Mouse (Mus musculus): ENCODE results near the gene Clk1. TPM values are rescaled to one million over a fixed set of nuclear protein-coding genes. Genes with fewer than 3 reads are reported as not detected.

Gene Clk1
- polyA plus RNA-seq (2015; fragmentation: Nextera tagmentation; extraction: Ambion mirVana), result 131 and 137 TPM in 2 replicates

- peaks cover 12% of the 10 kb centered on the region for H3K4me1 ChIP-seq (ENCODE audit: control insufficient read depth, insufficient read depth, low read length)
- peak within 1 kb of the TSS; percentile 99 for H3K27ac ChIP-seq (ENCODE audit: low read length)
- H3K27me3 ChIP-seq (replicated peaks; ENCODE audit: control insufficient read depth, insufficient read depth, low read length), result no peaks in the 10 kb centered on the region
- peaks cover 6% of the 10 kb centered on the region for H3K36me3 ChIP-seq (ENCODE audit: control insufficient read depth, insufficient read depth, low read length)
- ATAC-seq, result peak; percentile 96
- H3K9ac ChIP-seq (ENCODE audit: low read depth, low read length), result peak within 1 kb of the TSS; percentile 100
- H3K4me2 ChIP-seq (ENCODE audit: low read depth, low read length), result peak within 1 kb of the TSS; percentile 63
- H3K9me3 ChIP-seq (ENCODE audit: control insufficient read depth, low read length), result no peaks in the 10 kb centered on the region
- whole genome bisulfite sequencing, result under 1% methylated on average over 79 of the region's 79 CpGs
- H3K4me3 ChIP-seq (ENCODE audit: low read length), result peak within 1 kb of the TSS; percentile 100
Measured at GRCm38 (mm10) chr1:58423371-58424248, at the start of gene Clk1. Gene Clk1, minus strand, starts transcription at chr1:58424066.

GRCm38 (mm10) chr1:58465561-58465960 lies 41.7 kb upstream of the Clk1 start:
- no peak overlapping the region for H3K9ac ChIP-seq (ENCODE audit: low read depth, low read length)
- no peak overlapping the region for H3K4me2 ChIP-seq (ENCODE audit: low read depth, low read length)
- 0 out of 2 replicates have a peak, but pooled peaks cover 2% of the 10 kb centered on the region for H3K36me3 ChIP-seq (ENCODE audit: control insufficient read depth, insufficient read depth, low read length)
- 97% methylated on average over 4 of the region's 4 CpGs for WGBS
- H3K9me3 ChIP-seq (ENCODE audit: control insufficient read depth, low read length), result no peaks in the 10 kb centered on the region
- no peak overlapping the region for H3K4me3 ChIP-seq (ENCODE audit: low read length)
- no peak for ATAC-seq
- H3K27ac ChIP-seq (ENCODE audit: low read length), result no peak overlapping the region
- H3K27me3 ChIP-seq (replicated peaks; ENCODE audit: control insufficient read depth, insufficient read depth, low read length), result no peaks in the 10 kb centered on the region
- no peaks in the 10 kb centered on the region for H3K4me1 ChIP-seq (ENCODE audit: control insufficient read depth, insufficient read depth, low read length)

- 0 out of 2 replicates have a peak, but pooled peaks cover 2% of the 10 kb centered on the region for H3K36me3 ChIP-seq (ENCODE audit: control insufficient read depth, insufficient read depth, low read length)
- ATAC-seq, result no peak
- no peaks in the 10 kb centered on the region for H3K4me1 ChIP-seq (ENCODE audit: control insufficient read depth, insufficient read depth, low read length)
- H3K27ac ChIP-seq (ENCODE audit: low read length), result no peak overlapping the region
- no peaks in the 10 kb centered on the region for H3K9me3 ChIP-seq (ENCODE audit: control insufficient read depth, low read length)
- no peak overlapping the region for H3K9ac ChIP-seq (ENCODE audit: low read depth, low read length)
- WGBS, result 94% methylated on average over 4 of the region's 4 CpGs
- no peak overlapping the region for H3K4me2 ChIP-seq (ENCODE audit: low read depth, low read length)
- H3K27me3 ChIP-seq (replicated peaks; ENCODE audit: control insufficient read depth, insufficient read depth, low read length), result no peaks in the 10 kb centered on the region
- H3K4me3 ChIP-seq (ENCODE audit: low read length), result no peak overlapping the region
Measured at GRCm38 (mm10) chr1:58465042-58465441, 41.2 kb upstream of the Clk1 start.

- Histone ChIP-seq H3K4me1 (ENCODE audit: control insufficient read depth, insufficient read depth, low read length) (no peaks in the 10 kb centered on the region), H3K9me3 (ENCODE audit: control insufficient read depth, low read length) (no peaks in the 10 kb centered on the region), H3K27ac (ENCODE audit: low read length) (no peak overlapping the region), H3K4me2 (ENCODE audit: low read depth, low read length) (no peak overlapping the region), H3K9ac (ENCODE audit: low read depth, low read length) (no peak overlapping the region), H3K27me3 (replicated peaks; ENCODE audit: control insufficient read depth, insufficient read depth, low read length) (no peaks in the 10 kb centered on the region), H3K4me3 (ENCODE audit: low read length) (no peak overlapping the region), H3K36me3 (ENCODE audit: control insufficient read depth, insufficient read depth, low read length) (peaks cover 2% of the 10 kb centered on the region; the same call in 1 of the 2 replicates)
- 57% methylated on average over 2 of the region's 2 CpGs for WGBS
- ATAC-seq, result 0 out of 2 replicates have a peak, but pooled peaks have one; percentile 13
Measured at GRCm38 (mm10) chr1:58463935-58464334, 40.1 kb upstream of the Clk1 start.

- H3K27me3 ChIP-seq (replicated peaks; ENCODE audit: control insufficient read depth, insufficient read depth, low read length), result no peaks in the 10 kb centered on the region
- H3K4me3 ChIP-seq (ENCODE audit: low read length), result no peak overlapping the region
- no peaks in the 10 kb centered on the region for H3K4me1 ChIP-seq (ENCODE audit: control insufficient read depth, insufficient read depth, low read length)
- H3K9ac ChIP-seq (ENCODE audit: low read depth, low read length), result no peak overlapping the region
- no peak for ATAC-seq
- H3K9me3 ChIP-seq (ENCODE audit: control insufficient read depth, low read length), result no peaks in the 10 kb centered on the region
- no peak overlapping the region for H3K4me2 ChIP-seq (ENCODE audit: low read depth, low read length)
- 93% methylated on average over 3 of the region's 3 CpGs for WGBS
- H3K36me3 ChIP-seq (ENCODE audit: control insufficient read depth, insufficient read depth, low read length), result peaks cover 6% of the 10 kb centered on the region; the same call in 1 of the 2 replicates
- no peak overlapping the region for H3K27ac ChIP-seq (ENCODE audit: low read length)
Measured at GRCm38 (mm10) chr1:58460566-58460965, 36.7 kb upstream of the Clk1 start.

- Histone ChIP-seq H3K27ac (ENCODE audit: low read length) (no peak overlapping the region), H3K36me3 (ENCODE audit: control insufficient read depth, insufficient read depth, low read length) (peaks cover 15% of the 10 kb centered on the region; the same call in 1 of the 2 replicates), H3K9me3 (ENCODE audit: control insufficient read depth, low read length) (no peaks in the 10 kb centered on the region)
Measured at GRCm38 (mm10) chr1:58458867-58459266, 35.0 kb upstream of the Clk1 start.

GRCm38 (mm10) chr1:58458175-58458574 lies 34.3 kb upstream of the Clk1 start:
- H3K4me1 ChIP-seq (ENCODE audit: control insufficient read depth, insufficient read depth, low read length), result no peaks in the 10 kb centered on the region
- WGBS, result 81% methylated on average over 5 of the region's 5 CpGs
- no peak overlapping the region for H3K4me3 ChIP-seq (ENCODE audit: low read length)
- no peak overlapping the region for H3K4me2 ChIP-seq (ENCODE audit: low read depth, low read length)
- no peaks in the 10 kb centered on the region for H3K27me3 ChIP-seq (replicated peaks; ENCODE audit: control insufficient read depth, insufficient read depth, low read length)
- no peak overlapping the region for H3K9ac ChIP-seq (ENCODE audit: low read depth, low read length)
- H3K9me3 ChIP-seq (ENCODE audit: control insufficient read depth, low read length), result no peaks in the 10 kb centered on the region
- no peak overlapping the region for H3K27ac ChIP-seq (ENCODE audit: low read length)
- ATAC-seq, result no peak
- peaks cover 19% of the 10 kb centered on the region; the same call in 1 of the 2 replicates for H3K36me3 ChIP-seq (ENCODE audit: control insufficient read depth, insufficient read depth, low read length)

More at GRCm38 (mm10) chr1:58458867-58459266, 35.0 kb upstream of the Clk1 start:
- H3K4me1 ChIP-seq (ENCODE audit: control insufficient read depth, insufficient read depth, low read length), result no peaks in the 10 kb centered on the region
- H3K4me3 ChIP-seq (ENCODE audit: low read length), result no peak overlapping the region
- H3K27me3 ChIP-seq (replicated peaks; ENCODE audit: control insufficient read depth, insufficient read depth, low read length), result no peaks in the 10 kb centered on the region
- no peak for ATAC-seq
- WGBS, result 74% methylated on average over 2 of the region's 2 CpGs
- H3K4me2 ChIP-seq (ENCODE audit: low read depth, low read length), result no peak overlapping the region
- no peak overlapping the region for H3K9ac ChIP-seq (ENCODE audit: low read depth, low read length)

GRCm38 (mm10) chr1:58454316-58454715 lies 30.4 kb upstream of the Clk1 start:
- no peak overlapping the region for H3K27ac ChIP-seq (ENCODE audit: low read length)
- H3K36me3 ChIP-seq (ENCODE audit: control insufficient read depth, insufficient read depth, low read length), result peaks cover 22% of the 10 kb centered on the region; the same call in 1 of the 2 replicates
- WGBS, result 91% methylated on average over 6 of the region's 6 CpGs

GRCm38 (mm10) chr1:58448396-58448795 lies 24.5 kb upstream of the Clk1 start:
- 0 out of 2 replicates have a peak, but pooled peaks cover 6% of the 10 kb centered on the region for H3K36me3 ChIP-seq (ENCODE audit: control insufficient read depth, insufficient read depth, low read length)
- no peak for ATAC-seq
- H3K27ac ChIP-seq (ENCODE audit: low read length), result no peak overlapping the region
- no peaks in the 10 kb centered on the region for H3K9me3 ChIP-seq (ENCODE audit: control insufficient read depth, low read length)
- peaks cover 5% of the 10 kb centered on the region for H3K4me1 ChIP-seq (ENCODE audit: control insufficient read depth, insufficient read depth, low read length)
- H3K9ac ChIP-seq (ENCODE audit: low read depth, low read length), result no peak overlapping the region
- no peak overlapping the region for H3K4me2 ChIP-seq (ENCODE audit: low read depth, low read length)
- H3K27me3 ChIP-seq (replicated peaks; ENCODE audit: control insufficient read depth, insufficient read depth, low read length), result no peaks in the 10 kb centered on the region
- H3K4me3 ChIP-seq (ENCODE audit: low read length), result no peak overlapping the region
- 81% methylated on average over 7 of the region's 7 CpGs for WGBS

More at GRCm38 (mm10) chr1:58454316-58454715, 30.4 kb upstream of the Clk1 start:
- H3K27me3 ChIP-seq (replicated peaks; ENCODE audit: control insufficient read depth, insufficient read depth, low read length), result no peaks in the 10 kb centered on the region
- no peaks in the 10 kb centered on the region for H3K4me1 ChIP-seq (ENCODE audit: control insufficient read depth, insufficient read depth, low read length)
- no peak overlapping the region for H3K4me3 ChIP-seq (ENCODE audit: low read length)
- no peak for ATAC-seq
- H3K9me3 ChIP-seq (ENCODE audit: control insufficient read depth, low read length), result no peaks in the 10 kb centered on the region
- no peak overlapping the region for H3K4me2 ChIP-seq (ENCODE audit: low read depth, low read length)
- no peak overlapping the region for H3K9ac ChIP-seq (ENCODE audit: low read depth, low read length)
